Mouse (Mus musculus) thymus, adult 2 months (tissue): ENCODE data around the gene Vti1a.

Source experiments
- CTCF ChIP-seq: fragments of 200-500 bp; IDR thresholded peaks from 2 replicates; pipeline ENCODE4 v1.5.1; 2012; ENCODE audit warnings: mild to moderate bottlenecking, control low read depth, low read length, moderate library complexity, borderline replicate concordance; ENCODE audit not compliant: control insufficient read depth, poor library complexity, insufficient read depth; ENCODE audit errors: extremely low read depth
- POLR2A ChIP-seq: fragments of 200-500 bp; IDR thresholded peaks from 2 replicates; pipeline ENCODE4 v1.6.1; 2012; ENCODE audit warnings: mild to moderate bottlenecking, low read length, control low read depth, moderate library complexity; ENCODE audit not compliant: control insufficient read depth, poor library complexity, insufficient read depth; ENCODE audit errors: extremely low read depth

- TF ChIP-seq CTCF: no peak
- no peak for TF ChIP-seq POLR2A
Observed at GRCm38 (mm10) chr19:55290621-55291270, 25.3 kb upstream of the Vti1a start.
